Mouse (Mus musculus) mesoderm, embryonic 11.5 days (tissue): ENCODE results near the gene Mup21.
"Not testable (repeated sequence)": the region's sequence is repeated elsewhere in the genome, so short reads cannot be mapped to it uniquely, and the experiment has no call there.

Source experiments
- DNase-seq: peaks from one replicate; pipeline ENCODE4 v3.0.0-alpha.2; 2012; ENCODE audit warnings: low read depth, low spot score

Gene Mup21

GRCm38 (mm10) chr4:62150811-62151210, at the start of gene Mup21:
Gene Mup21 (minus strand): TSS chr4:62150863.
- DNase-seq, result no peak

DNA sequence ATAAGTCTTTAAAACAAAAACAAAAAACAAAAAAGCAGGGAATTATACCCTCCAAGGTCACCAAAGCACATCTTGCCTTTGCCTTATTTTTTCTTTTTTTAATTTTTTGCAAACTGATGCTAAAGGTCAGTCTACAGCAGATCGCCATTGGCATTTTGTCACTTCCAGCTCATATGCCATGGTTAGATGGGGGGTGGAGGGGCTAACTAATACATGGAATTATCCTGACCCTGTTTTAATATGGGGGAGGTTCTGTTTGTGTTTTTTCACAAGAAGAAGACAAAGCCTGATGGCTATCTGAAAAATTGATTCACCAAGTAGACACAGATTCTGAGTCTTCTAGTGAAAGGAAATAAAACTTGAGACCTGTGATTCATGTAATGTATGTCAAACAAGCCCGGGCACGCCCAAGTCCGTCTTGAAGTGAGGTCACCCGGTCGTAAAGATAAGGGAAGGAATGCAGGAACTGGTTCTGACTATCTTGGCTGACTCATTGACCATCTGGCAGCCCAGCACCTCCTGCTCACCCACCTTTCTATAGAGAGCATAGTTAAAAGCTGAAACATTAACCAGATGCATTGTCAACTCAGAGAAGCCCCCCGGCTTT, 49.4 kb upstream of the Mup21 start:
- DNase-seq, result no peak

GRCm38 (mm10) chr4:62188778-62189177, 38.1 kb upstream of the Mup21 start:
- DNase-seq, result no peak

DNA sequence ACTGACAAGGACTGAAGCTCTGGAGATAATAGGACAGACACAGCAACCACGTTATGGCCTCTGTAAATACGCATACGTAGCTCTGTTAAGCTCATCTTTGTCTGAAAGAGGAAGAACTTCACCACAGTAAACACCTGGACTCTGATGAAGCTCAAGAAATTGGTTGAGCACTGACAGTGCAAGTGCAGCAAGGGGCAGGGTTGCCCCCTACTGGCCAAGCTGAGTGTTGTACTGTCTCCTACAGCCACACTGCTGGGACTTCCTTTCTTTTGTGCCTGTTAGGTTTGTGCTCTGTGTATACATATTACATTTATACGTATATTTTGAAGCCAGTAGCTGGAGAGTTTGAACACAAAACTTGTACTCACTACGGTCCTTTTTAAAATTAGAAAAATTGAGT, 26.6 kb upstream of the Mup21 start:
- DNase-seq, result peak; percentile 30

DNA sequence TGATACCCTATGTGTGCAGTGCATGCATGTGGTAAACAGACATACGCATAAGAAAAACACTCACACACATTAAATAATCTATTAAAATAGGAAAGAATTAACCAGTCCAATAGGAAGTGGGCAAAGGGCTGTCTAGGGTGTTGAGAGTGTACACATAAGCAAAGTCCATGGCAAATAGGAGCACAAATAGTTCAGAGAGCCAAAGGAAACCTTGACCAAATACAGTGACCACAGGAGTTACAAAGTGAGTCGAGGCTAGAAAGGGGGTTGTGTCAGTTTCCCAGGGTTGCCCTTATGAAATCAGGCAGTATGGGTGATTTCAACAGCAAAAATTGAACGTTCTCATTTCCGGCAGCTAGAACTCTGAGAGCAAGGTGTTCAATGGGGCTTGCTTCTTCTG, 23.8 kb upstream of the Mup21 start:
- DNase-seq, result no peak

DNA sequence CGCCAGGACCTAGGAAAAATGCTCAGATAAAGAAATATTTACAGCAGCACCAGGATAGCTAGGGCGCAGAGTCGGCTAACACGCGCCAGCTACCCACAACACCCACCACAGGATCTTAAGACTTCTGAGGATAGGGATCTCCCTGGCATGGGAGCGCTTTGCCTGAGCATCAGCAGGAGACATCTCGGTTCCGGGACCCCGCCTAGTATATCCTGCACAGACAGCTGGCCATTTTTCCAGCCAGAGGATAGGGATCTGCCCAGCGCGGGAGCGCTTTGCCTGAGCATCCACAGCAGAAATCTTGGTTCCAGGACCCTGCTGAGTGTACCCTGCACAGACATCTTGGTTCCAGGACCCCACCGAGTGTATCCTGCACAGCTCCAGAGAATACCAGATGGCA, 17.0 kb upstream of the Mup21 start:
- not testable (repeated sequence) for DNase-seq

DNA sequence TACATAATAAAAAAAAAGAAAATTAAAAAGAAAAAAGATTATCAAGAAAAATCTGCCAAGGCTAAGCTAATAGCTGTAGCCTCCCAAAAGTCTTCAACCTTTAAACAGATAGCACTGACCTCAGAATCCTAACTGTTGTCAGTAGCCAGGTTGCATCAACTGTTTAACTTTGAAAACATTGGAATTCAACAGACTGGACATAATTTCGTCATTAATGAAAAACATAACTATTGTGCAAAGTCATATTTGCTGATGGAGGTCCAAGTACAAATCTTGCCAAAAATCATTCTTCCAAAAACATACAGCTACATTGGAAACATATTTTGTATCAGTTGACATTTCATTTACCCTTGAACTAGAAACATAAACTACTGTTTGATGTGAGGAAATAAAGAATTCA, 7.7 kb upstream of the Mup21 start:
- DNase-seq, result no peak

DNA sequence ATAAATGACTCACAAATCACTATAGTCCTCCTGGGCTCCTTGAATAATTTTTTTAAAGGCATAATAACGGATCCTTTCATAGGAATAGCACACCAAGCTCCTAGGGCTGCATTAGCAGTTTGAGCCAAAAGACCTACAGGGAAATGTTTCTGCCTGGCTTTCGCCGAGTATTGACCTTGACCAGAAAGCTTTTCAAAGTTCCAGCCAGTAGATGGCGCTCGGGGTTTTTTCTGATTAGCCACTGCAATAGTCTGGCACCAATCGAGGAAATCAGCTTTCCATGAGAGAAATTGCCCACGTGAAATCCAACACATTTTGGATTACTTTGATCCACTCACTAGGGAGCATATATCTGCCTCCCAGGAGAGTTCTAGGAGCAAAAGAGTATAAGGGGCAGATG, 17.0 kb downstream of the Mup21 start:
- DNase-seq, result peak; percentile 14

GRCm38 (mm10) chr4:62103366-62103765, 47.3 kb downstream of the Mup21 start:
- DNase-seq, result peak; percentile 33
